Mouse (Mus musculus): ENCODE measurements around the gene Gm10192. TPM values are rescaled to one million over a fixed set of nuclear protein-coding genes. Genes with fewer than 3 reads are reported as not detected.

Gm10192 gene
- not detected for polyA plus RNA-seq (2017; shearing (Covaris generic))

GRCm38 (mm10) chr4:97183066-97183465, at the start of gene Gm10192:
Gene Gm10192, minus strand, starts transcription at chr4:97183166.

